Mouse (Mus musculus): ENCODE data around the gene Fam71b.

- no peak for TF ChIP-seq POLR2A (IDR thresholded peaks at IDR 0.05; ENCODE audit: insufficient read depth, low read length)
- no peak for TF ChIP-seq EP300 (IDR thresholded peaks at IDR 0.05; ENCODE audit: insufficient read depth, low read depth, low read length)
Measured at GRCm38 (mm10) chr11:46360991-46361665, 35.2 kb upstream of the Fam71b start.
